Mouse (Mus musculus) left cerebral cortex, adult 2 months (tissue): ENCODE measurements at regions not wholly inside any gene's neighbourhood (a gene's known extent, or its start where the extent isn't known, plus 50 kb on each side); places are given as distances from the start of the nearest gene placed in this dataset.

Experiments used
- DNase-seq, 2 experiments: peaks; one replicate each; pipeline ENCODE4 v3.0.0; 2021 to 2022; ENCODE audit warnings: low spot score in 2 of 2, mixed read lengths in 1 of 2; ENCODE audit errors: extremely low spot score in 1 of 2
- H3K27ac ChIP-seq: fragments of 200-600 bp; 2 replicates; pipeline ENCODE4 v1.8.1; 2022
- H3K4me3 ChIP-seq: fragments of 200-600 bp; 2 replicates; pipeline ENCODE4 v1.8.1; 2022
- CTCF ChIP-seq: fragments of 200-600 bp; IDR thresholded peaks from 2 replicates; pipeline ENCODE4 v1.8.1; 2022; ENCODE audit warnings: antibody characterized with exemption, mild to moderate bottlenecking, moderate library complexity
- intact Hi-C: fragments of 180-260 bp; cut with DNase I; formaldehyde crosslinking; loops from one replicate; pipeline ENCODE4 v1.15.1; 2025

GRCm38 (mm10) chr9:101509196-101509595 is 257.6 kb upstream of the Ppp2r3a start:
- Histone ChIP-seq H3K4me3 (no peak overlapping the region), H3K27ac (no peak overlapping the region)
- TF ChIP-seq CTCF: no peak
- intact Hi-C loops: no loop called here
- DNase-seq: no peak

DNA sequence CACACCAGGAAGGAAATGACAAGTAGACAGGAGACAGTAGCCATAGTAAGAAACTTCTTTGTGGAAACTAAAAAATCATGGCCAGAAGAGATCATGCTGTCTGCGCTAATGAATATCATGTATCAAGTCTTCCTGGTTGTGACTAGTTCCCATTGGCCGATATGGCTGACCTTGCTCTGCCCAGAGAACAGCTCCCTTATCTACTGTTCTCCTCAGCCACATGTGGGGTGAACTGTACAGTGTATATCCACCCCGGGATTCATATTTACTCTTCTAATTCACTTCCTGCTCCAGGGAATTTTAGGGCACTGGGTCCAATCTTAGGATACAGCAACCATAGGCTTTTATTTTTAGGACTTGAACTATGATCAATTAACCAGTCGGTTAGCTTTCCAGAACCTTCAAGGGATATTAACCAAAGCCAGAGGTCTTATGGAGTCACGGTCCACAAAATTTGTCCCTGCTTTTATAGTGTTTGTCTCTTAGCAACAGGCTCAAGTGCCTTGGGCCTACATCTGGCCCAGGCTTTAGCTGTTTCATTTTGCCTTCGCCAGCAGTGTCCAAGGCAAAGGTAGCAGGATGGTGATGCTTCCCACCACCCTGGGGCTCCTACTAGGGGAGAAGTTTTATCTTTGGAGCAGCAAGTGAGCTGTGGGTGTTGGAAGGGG is 255.6 kb upstream of the Ppp2r3a start:
- intact Hi-C loops: no loop called here
- no peak overlapping the region for H3K4me3 ChIP-seq
- TF ChIP-seq CTCF: no peak
- no peak for DNase-seq
- no peak overlapping the region for H3K27ac ChIP-seq

DNA sequence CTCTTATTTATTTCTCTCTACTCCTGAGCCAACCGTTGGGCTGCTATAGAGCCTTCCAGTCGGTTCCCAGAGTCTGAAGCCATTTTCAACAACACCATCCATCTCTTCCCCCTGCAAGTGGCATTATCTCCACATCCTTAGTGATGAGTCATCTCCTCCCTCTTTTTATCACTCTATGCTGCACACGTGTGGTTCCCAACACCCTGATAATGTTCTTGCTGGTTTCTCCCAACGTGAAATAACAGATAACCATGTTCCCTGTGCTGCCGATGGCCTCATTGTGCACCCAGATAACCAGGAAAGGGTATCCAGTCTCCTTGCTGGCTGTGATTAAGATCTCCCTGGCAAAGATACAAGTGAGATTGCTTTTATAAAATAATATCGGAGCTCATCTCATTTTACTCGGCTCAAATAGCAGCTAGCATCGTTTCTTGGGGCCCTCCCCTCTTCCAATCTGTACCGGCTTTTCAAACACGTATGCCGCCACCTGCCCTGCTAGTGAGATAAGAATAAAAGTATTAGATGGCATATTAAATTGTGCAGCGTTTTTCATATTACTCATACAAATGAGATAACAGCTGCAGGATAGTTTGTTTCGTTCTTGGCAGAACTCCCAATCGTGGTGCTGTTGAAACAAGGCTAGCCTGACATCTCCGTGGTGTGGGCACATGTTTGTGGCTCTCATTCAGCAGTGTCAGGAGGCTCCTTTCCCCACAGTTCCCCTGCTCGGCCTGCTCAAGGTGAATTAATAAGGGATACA is 250.3 kb upstream of the Ppp2r3a start:
- intact Hi-C loops: no loop called here
- Histone ChIP-seq H3K4me3 (no peak overlapping the region), H3K27ac (no peak overlapping the region)
- peak in 1 of 2 experiments; percentile 14 for DNase-seq
- no peak for TF ChIP-seq CTCF

- no peak for TF ChIP-seq CTCF
- no peak overlapping the region for H3K4me3 ChIP-seq
- no peak overlapping the region for H3K27ac ChIP-seq
- intact Hi-C loops: no loop called here
- no peak for DNase-seq
Observed at GRCm38 (mm10) chr9:101501036-101501435, 249.4 kb upstream of the Ppp2r3a start.

DNA sequence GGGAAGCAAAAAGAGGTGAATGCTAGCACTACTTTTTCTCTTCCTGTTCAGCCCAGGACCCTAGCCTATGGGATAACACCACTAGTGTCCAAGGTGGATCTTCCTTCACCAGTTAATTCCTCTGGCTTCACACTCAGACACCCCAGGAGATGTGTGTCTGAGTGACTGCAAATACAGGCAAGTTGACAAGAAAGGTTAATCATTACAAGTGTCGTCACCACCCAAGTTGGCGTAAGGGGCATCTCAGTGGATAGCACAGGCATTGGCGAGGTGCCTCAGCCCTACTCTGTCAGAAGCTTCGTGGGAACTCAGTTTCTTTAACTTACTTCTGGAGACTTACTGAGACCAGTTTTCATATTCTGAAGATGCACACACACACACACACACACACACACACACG is 247.1 kb upstream of the Ppp2r3a start:
- Histone ChIP-seq H3K4me3 (no peak overlapping the region), H3K27ac (no peak overlapping the region)
- no peak for DNase-seq
- intact Hi-C loops: no loop called here
- no peak for TF ChIP-seq CTCF

DNA sequence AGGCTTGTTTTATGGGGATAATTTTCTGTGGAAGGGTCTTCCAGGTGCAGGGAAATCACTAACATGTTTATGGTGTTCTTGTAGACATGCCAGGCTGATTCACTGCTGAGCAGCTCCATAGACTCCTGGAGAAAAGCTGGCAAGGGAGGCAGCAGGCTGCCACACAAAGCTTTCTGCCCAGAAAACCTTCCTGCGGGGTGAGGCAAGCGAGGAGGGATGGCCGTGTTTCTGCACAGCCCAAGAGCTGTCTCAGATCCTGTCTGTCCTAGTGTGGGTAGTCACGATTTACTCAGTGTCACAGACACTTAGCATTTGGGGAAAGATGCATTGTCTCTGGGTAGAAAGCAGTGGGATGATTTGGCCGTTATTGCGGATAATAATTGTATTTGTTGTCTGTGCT is 244.2 kb upstream of the Ppp2r3a start:
- no peak overlapping the region for H3K27ac ChIP-seq
- no peak overlapping the region for H3K4me3 ChIP-seq
- peak; percentile 12 for DNase-seq
- no peak for TF ChIP-seq CTCF
- intact Hi-C loops: no loop called here

DNA sequence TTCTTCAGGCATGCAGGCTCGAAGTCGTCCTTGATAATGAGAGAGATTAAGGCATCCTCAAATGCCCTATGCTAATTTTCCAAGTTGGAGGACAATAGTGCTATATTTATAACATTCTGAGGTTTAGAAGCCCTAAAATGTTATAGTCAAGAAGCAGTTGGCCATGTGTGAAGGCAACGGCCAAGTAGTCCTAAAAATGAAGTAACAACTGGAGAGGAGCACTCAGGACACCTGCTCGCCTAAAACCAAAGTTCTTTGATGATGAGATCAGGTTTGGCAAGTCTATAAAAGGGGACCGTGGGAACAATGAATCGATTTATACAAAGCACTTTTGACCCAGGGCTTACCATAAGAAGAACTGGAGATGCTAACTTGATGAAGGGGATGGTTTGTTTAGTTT is 237.4 kb upstream of the Ppp2r3a start:
- no peak for DNase-seq
- no peak for TF ChIP-seq CTCF
- no peak overlapping the region for H3K27ac ChIP-seq
- intact Hi-C loops: no loop called here
- no peak overlapping the region for H3K4me3 ChIP-seq

GRCm38 (mm10) chr9:101476223-101476622 is 224.6 kb upstream of the Ppp2r3a start:
- TF ChIP-seq CTCF: peak; percentile 22
- no peak for DNase-seq
- intact Hi-C loops: no loop called here

DNA sequence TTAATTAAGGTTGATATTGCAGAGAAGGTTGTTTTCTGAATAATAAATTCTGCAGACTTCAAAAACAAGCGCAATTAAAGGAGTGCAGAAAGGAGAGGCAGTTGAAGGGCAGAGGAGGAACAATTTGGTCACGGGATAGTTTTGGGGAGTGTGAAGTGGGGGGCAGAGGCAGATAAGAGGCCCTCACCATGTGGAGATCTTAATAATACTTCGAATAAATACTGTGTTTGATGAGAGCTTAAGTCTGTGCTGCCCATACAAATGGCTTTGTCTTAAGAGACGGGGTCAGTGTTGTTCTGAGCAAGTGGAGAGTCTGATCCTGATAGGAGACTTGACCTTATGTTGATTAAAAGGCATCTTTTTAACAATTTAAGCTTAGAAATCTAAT is 221.5 kb upstream of the Ppp2r3a start:
- H3K27ac ChIP-seq: no peak overlapping the region
- TF ChIP-seq CTCF: no peak
- intact Hi-C loops: no loop called here

More at GRCm38 (mm10) chr9:101476223-101476622, 224.6 kb upstream of the Ppp2r3a start:
- Histone ChIP-seq H3K27ac (no peak overlapping the region), H3K4me3 (no peak overlapping the region)

GRCm38 (mm10) chr9:101472101-101473073 is 220.8 kb upstream of the Ppp2r3a start:
- H3K4me3 ChIP-seq: no peak overlapping the region
- DNase-seq: peak in 1 of 2 experiments; percentile 23
- H3K27ac ChIP-seq: no peak overlapping the region
- intact Hi-C loops: no loop called here
- no peak for TF ChIP-seq CTCF

More for the DNA sequence above, 221.5 kb upstream of the Ppp2r3a start:
- no peak overlapping the region for H3K4me3 ChIP-seq
- DNase-seq: no peak

GRCm38 (mm10) chr9:101471665-101472064 is 220.1 kb upstream of the Ppp2r3a start:
- Histone ChIP-seq H3K27ac (no peak overlapping the region), H3K4me3 (no peak overlapping the region)
- TF ChIP-seq CTCF: no peak
- no peak for DNase-seq
- intact Hi-C loops: no loop called here

GRCm38 (mm10) chr9:101469756-101470155 is 218.2 kb upstream of the Ppp2r3a start:
- intact Hi-C loops: no loop called here
- no peak overlapping the region for H3K27ac ChIP-seq
- H3K4me3 ChIP-seq: no peak overlapping the region
- DNase-seq: no peak
- TF ChIP-seq CTCF: no peak
